Mouse (Mus musculus) midbrain, embryonic 10.5 days (tissue): ENCODE measurements around the gene Ift20. TPM values are rescaled to one million over a fixed set of nuclear protein-coding genes. Genes with fewer than 3 reads are reported as not detected.
"Not testable (repeated sequence)": the region's sequence is repeated elsewhere in the genome, so short reads cannot be mapped to it uniquely, and the experiment has no call there.

Experiments used
- DNase-seq: peaks from one replicate; pipeline ENCODE4 v3.0.0-alpha.2; 2017; ENCODE audit warnings: low spot score
- H3K27ac ChIP-seq: fragments of 300-500 bp; sonication (generic); replicated peaks from 2 replicates; pipeline ENCODE4 v1.5.1; 2016; ENCODE audit warnings: mild to moderate bottlenecking
- H3K27me3 ChIP-seq: fragments of 300-500 bp; sonication (generic); 2 replicates; pipeline ENCODE4 v1.6.1; 2016; ENCODE audit warnings: low read depth, mild to moderate bottlenecking; ENCODE audit not compliant: poor library complexity, severe bottlenecking
- H3K36me3 ChIP-seq: fragments of 300-500 bp; sonication (generic); 2 replicates; pipeline ENCODE4 v1.6.1; 2016; ENCODE audit warnings: mild to moderate bottlenecking, moderate library complexity
- H3K4me1 ChIP-seq: fragments of 300-500 bp; sonication (generic); 2 replicates; pipeline ENCODE4 v1.6.1; 2016
- H3K4me3 ChIP-seq: fragments of 300-500 bp; sonication (generic); 2 replicates; pipeline ENCODE4 v1.5.1; 2016; ENCODE audit warnings: mild to moderate bottlenecking, moderate library complexity
- H3K9me3 ChIP-seq: fragments of 300-500 bp; sonication (generic); replicated peaks from 2 replicates; pipeline ENCODE4 v1.6.1; 2016; ENCODE audit warnings: mild to moderate bottlenecking
- WGBS: fragments of 180-500 bp; shearing (Covaris S2); methylation state at CpG from one replicate; pipeline ENCODE4 v1.1.7; 2016; 5-methylcytosine and 5-hydroxymethylcytosine counted together
- polyA plus RNA-seq: library from polyadenylated mRNA; unstranded; fragments of >200 nt; fragmentation: Nextera tagmentation; extraction: Ambion mirVana; gene quantifications from 2 replicates; pipeline ENCODE4 v1.2.1, GENCODE M21; 2016

Gene Ift20
- polyA plus RNA-seq, 1 experiment from 2014 or later: 83.4 TPM

- Histone ChIP-seq H3K36me3 (peaks cover 60% of the 10 kb centered on the region), H3K4me1 (no peaks in the 10 kb centered on the region), H3K27ac (no peak overlapping the region), H3K4me3 (no peak overlapping the region), H3K9me3 (no peaks in the 10 kb centered on the region), H3K27me3 (no peaks in the 10 kb centered on the region)
- no peak for DNase-seq
Observed at GRCm38 (mm10) chr11:78586099-78586498, 49.9 kb downstream of the Ift20 start.

- H3K27ac ChIP-seq, DNase-seq, H3K4me3 ChIP-seq, H3K9me3 ChIP-seq, H3K4me1 ChIP-seq, H3K27me3 ChIP-seq: not testable (repeated sequence)
- 93% methylated on average over 1 of the region's 1 CpGs for WGBS
- H3K36me3 ChIP-seq: peaks cover 44% of the 10 kb centered on the region
Observed at GRCm38 (mm10) chr11:78587677-78588076, 51.5 kb downstream of the Ift20 start.

Other genes with a start within 250 kb of the Ift20 start
- gene BC030499, start 245.5 kb upstream of the Ift20 start, polyA plus RNA-seq: 0.34 and 0.43 TPM in 2 replicates
- gene Spag5, start 234.8 kb upstream of the Ift20 start, polyA plus RNA-seq: 63.4 and 64.2 TPM in 2 replicates
- gene Aldoc, start 213.4 kb upstream of the Ift20 start, polyA plus RNA-seq: 1.5 and 1.6 TPM in 2 replicates
- 74.0 and 78.5 TPM in 2 replicates for gene Pigs, start 207.9 kb upstream of the Ift20 start, polyA plus RNA-seq
- gene Unc119, start 192.9 kb upstream of the Ift20 start, polyA plus RNA-seq: 57.7 and 61.7 TPM in 2 replicates
- gene Foxn1, start 149.8 kb upstream of the Ift20 start, polyA plus RNA-seq: not detected in 2 replicates
- gene Slc13a2, start 114.1 kb upstream of the Ift20 start, polyA plus RNA-seq: not detected in 2 replicates
- gene Slc46a1, start 70.7 kb upstream of the Ift20 start, polyA plus RNA-seq: 23.2 and 27.1 TPM in 2 replicates
- gene Sarm1, start 38.6 kb upstream of the Ift20 start, polyA plus RNA-seq: 16.9 and 23.9 TPM in 2 replicates
- gene Vtn, start 37.3 kb upstream of the Ift20 start, polyA plus RNA-seq: 116 and 119 TPM in 2 replicates
- gene Sebox, start 32.9 kb upstream of the Ift20 start, polyA plus RNA-seq: 0.20 TPM in 1 of 2 replicates, not detected in the other
- 81.8 and 88.8 TPM in 2 replicates for gene Tmem199, start 24.2 kb upstream of the Ift20 start, polyA plus RNA-seq
- gene Poldip2, start 24.2 kb upstream of the Ift20 start, polyA plus RNA-seq: 148 and 157 TPM in 2 replicates
- 85.1 and 89.6 TPM in 2 replicates for gene Tnfaip1, start within 50 bp of the Ift20 start, polyA plus RNA-seq
- 91.6 and 110 TPM in 2 replicates for gene Tmem97, start 14.4 kb downstream of the Ift20 start, polyA plus RNA-seq
- 18.5 and 21.1 TPM in 2 replicates for gene Nlk, start 161.0 kb downstream of the Ift20 start, polyA plus RNA-seq
- 39.5 and 40.5 TPM in 2 replicates for gene Ccnq, start 215.4 kb downstream of the Ift20 start, polyA plus RNA-seq